Mouse (Mus musculus) erythroblast, embryonic 14.5 days (primary cell): Measurements from ENCODE around the gene Ctcf. TPM values are rescaled to one million over a fixed set of nuclear protein-coding genes. Genes with fewer than 3 reads are reported as not detected.
A peak's percentile ranks its signal among the peaks of the same experiment; 100 is the strongest.

Source experiments
- H3K27me3 ChIP-seq: 2 replicates; pipeline ENCODE4 v1.6.1; 2012; ENCODE audit warnings: inconsistent platforms; ENCODE audit not compliant: control insufficient read depth
- H3K36me3 ChIP-seq: 2 replicates; pipeline ENCODE4 v1.6.1; 2012; ENCODE audit warnings: mild to moderate bottlenecking, inconsistent platforms; ENCODE audit not compliant: control insufficient read depth
- H3K4me1 ChIP-seq: 2 replicates; pipeline ENCODE4 v1.6.1; 2012; ENCODE audit warnings: inconsistent platforms; ENCODE audit not compliant: control insufficient read depth
- H3K4me3 ChIP-seq: replicated peaks from 2 replicates; pipeline ENCODE3; 2012; ENCODE audit warnings: moderate library complexity, mild to moderate bottlenecking, inconsistent platforms
- H3K9me3 ChIP-seq: 2 replicates; pipeline ENCODE4 v1.6.1; 2012; ENCODE audit warnings: low read length, inconsistent platforms, mixed read lengths; ENCODE audit not compliant: control insufficient read depth
- GATA1 ChIP-seq: IDR thresholded peaks from 2 replicates; pipeline ENCODE4 v1.6.1; 2012; ENCODE audit warnings: low read length, inconsistent platforms, mixed read lengths
- TAL1 ChIP-seq: IDR thresholded peaks from 3 replicates; pipeline ENCODE4 v1.6.1; 2012; ENCODE audit warnings: low read length, inconsistent platforms, mixed read lengths
- polyA plus RNA-seq: library from polyadenylated mRNA; stranded (reverse); fragments of >175 nt; gene quantifications from 2 replicates; pipeline ENCODE4 v1.2.3, GENCODE M21; 2012

Gene Ctcf
- polyA plus RNA-seq, 1 experiment, result 26.6 TPM

GRCm38 (mm10) chr8:105693648-105694047 is 57.3 kb downstream of the Ctcf start:
- peaks cover 40% of the 10 kb centered on the region for H3K36me3 ChIP-seq
- TF ChIP-seq TAL1, result no peak
- TF ChIP-seq GATA1, result no peak
- peak overlapping the region; percentile 33 for H3K4me3 ChIP-seq
- no peaks in the 10 kb centered on the region for H3K9me3 ChIP-seq
- H3K27me3 ChIP-seq, result peaks cover 17% of the 10 kb centered on the region
- H3K4me1 ChIP-seq, result peaks cover 37% of the 10 kb centered on the region

- Histone ChIP-seq H3K36me3 (peaks cover 43% of the 10 kb centered on the region), H3K9me3 (no peaks in the 10 kb centered on the region), H3K27me3 (peaks cover 16% of the 10 kb centered on the region), H3K4me1 (peaks cover 37% of the 10 kb centered on the region), H3K4me3 (peak overlapping the region; percentile 33)
- TF ChIP-seq TAL1, result no peak
- no peak for TF ChIP-seq GATA1
Observed at GRCm38 (mm10) chr8:105694051-105694799, 57.9 kb downstream of the Ctcf start.

- no peak for TF ChIP-seq GATA1
- TF ChIP-seq TAL1, result no peak
- H3K4me1 ChIP-seq, result peaks cover 47% of the 10 kb centered on the region
- peaks cover 12% of the 10 kb centered on the region for H3K27me3 ChIP-seq
- no peak overlapping the region for H3K4me3 ChIP-seq
- peaks cover 50% of the 10 kb centered on the region for H3K36me3 ChIP-seq
- H3K9me3 ChIP-seq, result no peaks in the 10 kb centered on the region
Observed at GRCm38 (mm10) chr8:105695080-105695780, 58.9 kb downstream of the Ctcf start.

GRCm38 (mm10) chr8:105697196-105697780 is 60.9 kb downstream of the Ctcf start:
- no peaks in the 10 kb centered on the region for H3K9me3 ChIP-seq
- H3K4me3 ChIP-seq, result no peak overlapping the region
- peaks cover 63% of the 10 kb centered on the region for H3K4me1 ChIP-seq
- peaks cover 50% of the 10 kb centered on the region for H3K36me3 ChIP-seq
- H3K27me3 ChIP-seq, result peaks cover 12% of the 10 kb centered on the region
- no peak for TF ChIP-seq GATA1
- no peak for TF ChIP-seq TAL1

GRCm38 (mm10) chr8:105698734-105699133 is 62.4 kb downstream of the Ctcf start:
- TF ChIP-seq GATA1 (no peak), TAL1 (no peak)
- no peaks in the 10 kb centered on the region for H3K9me3 ChIP-seq
- no peak overlapping the region for H3K4me3 ChIP-seq
- peaks cover 64% of the 10 kb centered on the region for H3K36me3 ChIP-seq
- peaks cover 62% of the 10 kb centered on the region for H3K4me1 ChIP-seq
- peaks cover 9% of the 10 kb centered on the region for H3K27me3 ChIP-seq

- Histone ChIP-seq H3K4me3 (peak overlapping the region; percentile 77), H3K36me3 (peaks cover 70% of the 10 kb centered on the region), H3K27me3 (peaks cover 2% of the 10 kb centered on the region), H3K4me1 (peaks cover 57% of the 10 kb centered on the region), H3K9me3 (no peaks in the 10 kb centered on the region)
- TF ChIP-seq GATA1 (no peak), TAL1 (no peak)
Observed at GRCm38 (mm10) chr8:105699488-105700215, 63.3 kb downstream of the Ctcf start.

- Histone ChIP-seq H3K4me1 (peaks cover 56% of the 10 kb centered on the region), H3K9me3 (no peaks in the 10 kb centered on the region), H3K4me3 (peak overlapping the region; percentile 77), H3K36me3 (peaks cover 62% of the 10 kb centered on the region), H3K27me3 (no peaks in the 10 kb centered on the region)
- no peak for TF ChIP-seq TAL1
- no peak for TF ChIP-seq GATA1
Observed at GRCm38 (mm10) chr8:105700566-105700965, 64.2 kb downstream of the Ctcf start.

- TF ChIP-seq TAL1 (no peak), GATA1 (no peak)
- H3K4me1 ChIP-seq, result peaks cover 57% of the 10 kb centered on the region
- no peaks in the 10 kb centered on the region for H3K27me3 ChIP-seq
- H3K9me3 ChIP-seq, result no peaks in the 10 kb centered on the region
- H3K36me3 ChIP-seq, result peaks cover 58% of the 10 kb centered on the region
- H3K4me3 ChIP-seq, result peak within 1 kb of the TSS; percentile 77
Observed at GRCm38 (mm10) chr8:105700966-105701824, 64.8 kb downstream of the Ctcf start, which contains the start of the genes Acd and Pard6a. Gene Acd (minus strand): TSS chr8:105701102. Gene Pard6a (plus strand): TSS chr8:105701148.
